Mouse (Mus musculus) lung, embryonic 16.5 days (tissue): ENCODE measurements around the gene Ddx50. TPM values are rescaled to one million over a fixed set of nuclear protein-coding genes. Genes with fewer than 3 reads are reported as not detected.

Experiments
- ATAC-seq: fragments of 200-750 bp; cut with Nextera tagmentation; 2 replicates; pipeline ENCODE4 v1.8.0; 2017; ENCODE audit warnings: low read depth, mild to moderate bottlenecking, moderate library complexity
- H3K27ac ChIP-seq: fragments of 300-500 bp; sonication (generic); 2 replicates; pipeline ENCODE4 v1.5.1; 2014; ENCODE audit warnings: mild to moderate bottlenecking, control low read depth, low read length
- H3K27me3 ChIP-seq: fragments of 300-500 bp; sonication (generic); 2 replicates; pipeline ENCODE4 v1.6.1; 2014; ENCODE audit warnings: low read depth, low read length, mixed read lengths; ENCODE audit not compliant: control insufficient read depth, insufficient read depth
- H3K36me3 ChIP-seq: fragments of 300-500 bp; sonication (generic); 2 replicates; pipeline ENCODE4 v1.6.1; 2014; ENCODE audit warnings: low read length; ENCODE audit not compliant: control insufficient read depth, insufficient read depth
- H3K4me1 ChIP-seq: fragments of 300-500 bp; sonication (generic); replicated peaks from 2 replicates; pipeline ENCODE4 v1.6.1; 2014; ENCODE audit warnings: low read length, mixed read lengths; ENCODE audit not compliant: control insufficient read depth, insufficient read depth
- H3K4me2 ChIP-seq: fragments of 300-500 bp; sonication (generic); 2 replicates; pipeline ENCODE4 v1.6.1; 2014; ENCODE audit warnings: low read depth, low read length, control low read depth
- H3K4me3 ChIP-seq: fragments of 300-500 bp; sonication (generic); 2 replicates; pipeline ENCODE4 v1.5.1; 2014; ENCODE audit warnings: mild to moderate bottlenecking, low read length, control low read depth
- H3K9ac ChIP-seq: fragments of 300-500 bp; sonication (generic); 2 replicates; pipeline ENCODE4 v1.6.1; 2014; ENCODE audit warnings: low read length, control low read depth
- H3K9me3 ChIP-seq: fragments of 300-500 bp; sonication (generic); 2 replicates; pipeline ENCODE4 v1.6.1; 2016; ENCODE audit warnings: low read length; ENCODE audit not compliant: control insufficient read depth
- whole genome bisulfite sequencing: fragments of 180-500 bp; shearing (Covaris S2); extraction: QIAGEN DNeasy Blood & Tissue Kit; methylation state at CpG from one replicate; pipeline ENCODE4 v1.1.7; 2014; 5-methylcytosine and 5-hydroxymethylcytosine counted together
- polyA plus RNA-seq: library from polyadenylated mRNA; unstranded; fragments of >200 nt; fragmentation: Nextera tagmentation; extraction: Ambion mirVana; gene quantifications from 2 replicates; pipeline ENCODE4 v1.2.1, GENCODE M21; 2015

Gene Ddx50
- polyA plus RNA-seq: 115 and 120 TPM in 2 replicates

GRCm38 (mm10) chr10:62650881-62651810 is at the start of gene Ddx50:
Gene Ddx50 (minus strand): TSS chr10:62651218.
- Histone ChIP-seq H3K27ac (peak within 1 kb of the TSS; percentile 96), H3K4me1 (peaks cover 15% of the 10 kb centered on the region), H3K27me3 (no peaks in the 10 kb centered on the region), H3K36me3 (peaks cover 6% of the 10 kb centered on the region), H3K9ac (peak within 1 kb of the TSS; percentile 88), H3K9me3 (no peaks in the 10 kb centered on the region), H3K4me3 (peak within 1 kb of the TSS; percentile 80), H3K4me2 (peak within 1 kb of the TSS; percentile 76)
- WGBS: 0% methylated on average over 77 of the region's 89 CpGs
- peak; percentile 99 for ATAC-seq

GRCm38 (mm10) chr10:62692771-62693170 is 41.8 kb upstream of the Ddx50 start:
- Histone ChIP-seq H3K4me3 (no peak overlapping the region), H3K9ac (no peak overlapping the region), H3K27me3 (no peaks in the 10 kb centered on the region), H3K4me1 (no peaks in the 10 kb centered on the region), H3K27ac (no peak overlapping the region), H3K9me3 (no peaks in the 10 kb centered on the region), H3K4me2 (no peak overlapping the region), H3K36me3 (no peaks in the 10 kb centered on the region)
- WGBS: 49% methylated on average over 8 of the region's 8 CpGs
- no peak for ATAC-seq

GRCm38 (mm10) chr10:62692244-62692643 is 41.2 kb upstream of the Ddx50 start:
- 79% methylated on average over 3 of the region's 3 CpGs for WGBS
- H3K4me2 ChIP-seq: no peak overlapping the region
- H3K9me3 ChIP-seq: no peaks in the 10 kb centered on the region
- H3K36me3 ChIP-seq: no peaks in the 10 kb centered on the region
- ATAC-seq: no peak
- H3K4me1 ChIP-seq: no peaks in the 10 kb centered on the region
- H3K9ac ChIP-seq: no peak overlapping the region
- no peak overlapping the region for H3K27ac ChIP-seq
- H3K4me3 ChIP-seq: no peak overlapping the region
- H3K27me3 ChIP-seq: no peaks in the 10 kb centered on the region

GRCm38 (mm10) chr10:62687032-62687674 is 36.1 kb upstream of the Ddx50 start:
- WGBS: 72% methylated on average over 15 of the region's 15 CpGs
- ATAC-seq: no peak
- no peak overlapping the region for H3K9ac ChIP-seq

GRCm38 (mm10) chr10:62683043-62683442 is 32.0 kb upstream of the Ddx50 start:
- ATAC-seq: no peak

More at GRCm38 (mm10) chr10:62687032-62687674, 36.1 kb upstream of the Ddx50 start:
- H3K4me3 ChIP-seq: no peak overlapping the region
- no peaks in the 10 kb centered on the region for H3K9me3 ChIP-seq
- H3K36me3 ChIP-seq: no peaks in the 10 kb centered on the region
- no peaks in the 10 kb centered on the region for H3K27me3 ChIP-seq
- H3K4me2 ChIP-seq: no peak overlapping the region
- H3K4me1 ChIP-seq: no peaks in the 10 kb centered on the region
- H3K27ac ChIP-seq: no peak overlapping the region

GRCm38 (mm10) chr10:62679833-62680232 is 28.8 kb upstream of the Ddx50 start:
- Histone ChIP-seq H3K27me3 (no peaks in the 10 kb centered on the region), H3K4me2 (no peak overlapping the region), H3K9me3 (0 out of 2 replicates have a peak, but pooled peaks cover 3% of the 10 kb centered on the region), H3K4me1 (no peaks in the 10 kb centered on the region), H3K9ac (no peak overlapping the region), H3K36me3 (no peaks in the 10 kb centered on the region), H3K4me3 (no peak overlapping the region), H3K27ac (no peak overlapping the region)
- ATAC-seq: no peak
- 76% methylated on average over 1 of the region's 1 CpGs for WGBS

More at GRCm38 (mm10) chr10:62683043-62683442, 32.0 kb upstream of the Ddx50 start:
- Histone ChIP-seq H3K9ac (no peak overlapping the region), H3K4me1 (no peaks in the 10 kb centered on the region), H3K4me3 (no peak overlapping the region), H3K9me3 (0 out of 2 replicates have a peak, but pooled peaks cover 3% of the 10 kb centered on the region), H3K27me3 (no peaks in the 10 kb centered on the region), H3K27ac (no peak overlapping the region), H3K4me2 (no peak overlapping the region), H3K36me3 (no peaks in the 10 kb centered on the region)
- 49% methylated on average over 5 of the region's 5 CpGs for WGBS

- H3K9ac ChIP-seq: no peak overlapping the region
- ATAC-seq: no peak
- no peaks in the 10 kb centered on the region for H3K36me3 ChIP-seq
- no peaks in the 10 kb centered on the region for H3K4me1 ChIP-seq
- H3K4me2 ChIP-seq: no peak overlapping the region
- no peak overlapping the region for H3K4me3 ChIP-seq
- 0 out of 2 replicates have a peak, but pooled peaks cover 3% of the 10 kb centered on the region for H3K9me3 ChIP-seq
- WGBS: 78% methylated on average over 5 of the region's 5 CpGs
- H3K27ac ChIP-seq: no peak overlapping the region
- H3K27me3 ChIP-seq: no peaks in the 10 kb centered on the region
These were observed 26.3 kb upstream of the Ddx50 start for GRCm38 (mm10) chr10:62677329-62677728.

- Histone ChIP-seq H3K36me3 (no peaks in the 10 kb centered on the region), H3K9me3 (0 out of 2 replicates have a peak, but pooled peaks cover 3% of the 10 kb centered on the region), H3K9ac (no peak overlapping the region), H3K4me1 (no peaks in the 10 kb centered on the region), H3K4me3 (no peak overlapping the region), H3K27ac (no peak overlapping the region), H3K4me2 (no peak overlapping the region), H3K27me3 (no peaks in the 10 kb centered on the region)
- no peak for ATAC-seq
- WGBS: 84% methylated on average over 6 of the region's 6 CpGs
These were observed 25.2 kb upstream of the Ddx50 start for GRCm38 (mm10) chr10:62676196-62676595.

- no peaks in the 10 kb centered on the region for H3K4me1 ChIP-seq
- H3K9ac ChIP-seq: no peak overlapping the region
- H3K27me3 ChIP-seq: no peaks in the 10 kb centered on the region
- H3K4me2 ChIP-seq: no peak overlapping the region
- WGBS: 89% methylated on average over 2 of the region's 2 CpGs
- H3K36me3 ChIP-seq: no peaks in the 10 kb centered on the region
- no peak for ATAC-seq
- H3K4me3 ChIP-seq: no peak overlapping the region
- H3K27ac ChIP-seq: no peak overlapping the region
- H3K9me3 ChIP-seq: no peaks in the 10 kb centered on the region
These were observed 21.3 kb upstream of the Ddx50 start for GRCm38 (mm10) chr10:62672359-62672758.
